Mouse (Mus musculus) yolk sac, embryonic 10.5 days (tissue): ENCODE measurements at regions not wholly inside any gene's neighbourhood (a gene's known extent, or its start where the extent isn't known, plus 50 kb on each side); places are given as distances from the start of the nearest gene placed in this dataset.

Experiments
- DNase-seq: peaks from one replicate; pipeline ENCODE4 v3.0.0-alpha.2; 2017; ENCODE audit warnings: low spot score

DNA sequence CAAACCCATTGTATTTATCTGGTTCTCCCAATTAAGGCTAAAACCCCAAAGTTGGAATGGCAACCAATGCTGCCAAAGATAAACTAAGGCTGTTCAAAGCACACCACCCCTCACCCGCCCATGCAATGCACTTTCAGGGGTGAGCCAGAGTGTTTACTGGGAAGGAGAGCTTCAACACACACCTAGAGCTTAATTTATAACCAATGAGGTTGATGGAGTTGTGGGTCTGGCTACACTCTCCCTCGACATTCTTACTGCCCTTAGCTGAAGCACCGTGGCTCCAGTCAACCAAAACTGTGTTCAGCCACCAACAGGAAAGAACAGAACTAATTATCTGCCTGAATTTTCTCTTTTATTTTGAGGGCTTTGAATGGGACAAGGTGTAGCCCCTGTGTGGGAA, 192.8 kb downstream of the Lmo4 start:
- no peak for DNase-seq

DNA sequence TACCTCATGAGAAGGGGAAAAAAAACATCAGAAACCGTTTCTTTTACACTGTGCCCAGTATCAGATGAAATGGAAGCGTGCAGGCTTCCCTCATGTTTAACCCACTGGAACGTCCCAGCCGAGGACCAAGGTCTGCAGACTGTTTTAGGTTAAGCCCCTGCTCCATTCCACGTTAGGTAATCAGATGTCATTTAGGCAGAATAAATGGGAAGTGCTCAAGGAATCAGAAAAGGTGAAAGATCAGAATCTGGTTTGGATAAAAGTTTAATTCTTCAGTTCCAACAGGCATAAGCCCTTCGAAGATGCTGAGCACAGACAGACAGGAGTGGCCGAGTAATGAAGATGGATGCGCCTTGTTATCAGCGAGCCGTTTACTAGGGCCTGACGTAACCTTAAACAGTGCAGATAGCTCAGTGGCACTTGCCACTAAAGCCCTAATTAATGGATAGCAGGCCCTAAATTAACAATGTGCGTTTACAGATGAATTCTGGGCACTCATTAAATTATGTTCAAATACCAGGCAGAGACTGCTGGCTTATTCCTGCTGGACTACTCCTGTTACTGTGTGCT, 193.5 kb downstream of the Lmo4 start:
- peak; percentile 16 for DNase-seq

DNA sequence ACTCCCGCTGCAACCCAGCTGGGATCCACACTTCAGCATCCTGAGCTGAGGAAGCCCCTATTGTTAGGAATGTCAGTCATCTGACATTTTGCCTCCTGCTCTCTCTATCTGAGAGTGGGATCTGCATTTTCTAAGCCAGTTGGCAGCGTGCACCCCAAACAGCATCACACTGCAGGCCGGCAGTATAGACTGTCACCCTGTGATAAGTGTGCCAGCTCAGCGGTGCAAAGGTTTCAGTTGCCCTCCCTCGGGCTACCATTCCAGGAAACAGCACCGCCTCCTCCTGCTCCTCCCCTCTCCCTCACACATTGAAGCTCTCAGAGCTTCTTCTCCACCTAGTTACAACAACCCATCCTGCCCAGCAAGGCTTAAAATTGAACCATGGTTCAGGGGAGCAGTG, 194.5 kb downstream of the Lmo4 start:
- no peak for DNase-seq

DNA sequence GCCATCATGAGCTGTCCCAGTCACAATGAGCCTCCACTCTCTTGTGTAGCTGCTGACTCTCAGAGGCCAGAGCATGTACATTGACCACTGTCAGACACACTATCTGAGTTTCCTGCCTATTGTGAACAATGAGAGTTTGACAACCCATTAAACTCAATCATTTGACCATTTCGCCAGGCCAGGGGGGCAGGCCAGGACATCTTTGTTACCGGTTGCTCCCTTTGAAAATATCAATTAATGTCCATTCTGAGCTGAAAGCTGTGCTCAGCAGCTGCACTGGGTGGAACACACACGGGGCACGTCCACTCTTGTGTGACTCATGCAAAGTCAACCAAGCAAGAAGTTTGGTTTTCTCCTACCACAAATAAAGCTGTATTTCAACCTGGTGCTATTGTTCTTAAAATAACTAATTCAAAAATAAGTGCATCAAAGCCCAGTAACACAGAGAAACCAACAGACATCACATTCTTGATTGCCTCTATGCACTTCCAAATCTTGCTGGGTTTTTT, 197.9 kb downstream of the Lmo4 start:
- no peak for DNase-seq

DNA sequence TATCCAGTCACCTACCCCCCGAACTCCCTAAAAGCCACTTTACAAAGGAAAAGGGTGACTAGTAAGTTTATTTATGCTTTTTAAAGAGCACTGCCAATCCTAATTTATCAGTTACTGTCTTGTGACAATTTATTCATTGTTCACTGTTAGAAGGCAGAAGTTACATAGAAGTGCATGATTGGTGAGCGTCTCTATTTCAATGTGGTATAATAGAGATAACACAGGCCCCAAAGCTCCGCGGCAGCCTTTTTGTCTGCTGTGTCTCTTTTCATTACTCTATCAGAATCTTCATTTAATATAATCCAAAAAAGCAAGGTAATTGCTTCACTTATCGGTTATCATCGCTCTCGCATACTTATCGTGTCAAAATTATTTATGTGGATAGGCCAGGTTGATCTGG, 207.1 kb downstream of the Lmo4 start:
- no peak for DNase-seq

DNA sequence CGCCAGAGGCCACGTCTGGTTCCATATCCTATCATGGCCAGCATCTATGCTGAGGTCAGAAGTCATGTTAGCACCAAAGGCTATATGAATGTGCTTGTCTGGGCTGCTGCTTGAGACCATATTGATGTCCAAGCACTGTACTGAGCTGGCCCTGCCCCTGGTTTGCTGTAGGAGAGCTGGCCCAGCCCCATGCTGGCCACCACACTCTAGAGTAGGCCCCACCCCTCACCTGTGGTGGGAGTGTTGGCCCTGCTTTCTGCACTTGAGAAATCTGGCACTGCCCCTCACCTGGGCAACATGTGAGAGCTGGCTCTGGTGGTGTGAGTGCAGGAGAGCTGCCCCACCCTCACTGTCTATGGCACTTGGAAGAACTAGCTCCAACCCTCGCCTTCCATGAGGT, 210.0 kb downstream of the Lmo4 start:
- DNase-seq: no peak

DNA sequence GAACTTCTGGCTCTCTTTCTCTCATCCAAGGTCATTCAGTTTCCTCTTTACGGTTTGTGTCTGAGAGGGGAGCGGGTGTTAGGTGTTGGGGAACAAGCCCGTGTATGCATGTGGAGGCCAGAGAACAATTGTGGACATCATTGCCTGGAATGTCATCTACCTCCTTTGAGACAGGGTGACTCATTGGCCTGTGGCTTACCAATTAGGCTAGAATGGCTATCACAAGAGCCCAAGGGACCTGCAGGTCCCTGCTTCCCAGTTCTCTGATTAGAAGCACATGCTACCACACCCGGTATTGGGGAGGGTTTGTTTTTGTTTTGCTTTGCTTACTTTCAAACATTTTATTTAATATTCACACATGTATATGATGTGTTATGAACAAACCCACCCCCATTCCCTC, 216.0 kb downstream of the Lmo4 start:
- DNase-seq: no peak

DNA sequence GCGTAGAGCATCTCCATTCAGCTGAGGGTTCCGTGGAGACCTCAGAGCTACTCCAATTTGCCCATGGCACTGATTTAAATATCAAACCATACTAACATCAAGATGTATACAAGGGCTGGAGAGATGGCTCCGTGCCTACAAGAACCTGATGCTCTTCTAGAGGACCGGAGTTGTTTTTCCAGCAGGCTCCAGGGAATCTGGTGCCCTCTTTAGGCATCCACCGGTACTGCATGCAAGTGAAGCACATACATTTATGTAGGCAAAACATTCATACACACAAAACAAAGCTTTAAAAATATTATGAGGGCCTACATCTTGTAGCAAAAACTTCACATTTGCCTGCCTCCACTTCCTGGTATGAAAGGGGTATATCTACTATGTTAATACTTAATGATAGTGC, 217.0 kb downstream of the Lmo4 start:
- no peak for DNase-seq

DNA sequence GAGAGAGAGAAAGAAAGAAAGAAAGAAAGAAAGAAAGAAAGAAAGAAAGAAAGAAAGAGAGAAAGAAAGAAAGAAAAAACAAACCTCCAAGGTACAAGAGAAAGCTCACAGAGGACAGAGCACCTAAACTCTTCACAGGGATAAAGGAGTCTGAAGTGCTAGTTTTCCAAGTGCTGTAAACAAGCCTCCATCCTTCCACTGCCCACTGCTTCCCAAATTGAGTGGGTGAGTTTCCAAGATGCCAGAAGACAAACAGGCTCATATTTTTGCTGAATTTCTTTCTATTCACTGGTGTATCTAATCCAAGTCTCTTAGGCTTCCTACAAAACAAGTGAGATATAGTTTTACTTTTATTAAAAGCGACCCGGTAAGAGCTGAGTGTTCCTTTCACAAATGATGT, 218.2 kb downstream of the Lmo4 start:
- DNase-seq: no peak

DNA sequence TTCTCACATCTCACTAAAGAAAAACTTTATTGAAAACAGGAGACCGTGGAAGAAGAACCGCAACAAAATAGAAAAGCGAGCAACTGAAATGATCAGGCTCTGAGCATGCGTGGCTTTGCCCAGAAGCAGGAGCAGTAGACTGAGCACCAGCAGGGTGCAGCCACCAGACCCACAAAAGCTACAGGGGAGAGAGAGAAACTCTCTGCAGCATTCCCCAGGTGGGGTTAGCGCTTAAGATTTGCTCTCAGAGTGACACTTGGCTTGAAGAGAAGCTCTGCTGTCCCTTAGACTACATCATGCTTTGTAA, 218.9 kb downstream of the Lmo4 start:
- no peak for DNase-seq

DNA sequence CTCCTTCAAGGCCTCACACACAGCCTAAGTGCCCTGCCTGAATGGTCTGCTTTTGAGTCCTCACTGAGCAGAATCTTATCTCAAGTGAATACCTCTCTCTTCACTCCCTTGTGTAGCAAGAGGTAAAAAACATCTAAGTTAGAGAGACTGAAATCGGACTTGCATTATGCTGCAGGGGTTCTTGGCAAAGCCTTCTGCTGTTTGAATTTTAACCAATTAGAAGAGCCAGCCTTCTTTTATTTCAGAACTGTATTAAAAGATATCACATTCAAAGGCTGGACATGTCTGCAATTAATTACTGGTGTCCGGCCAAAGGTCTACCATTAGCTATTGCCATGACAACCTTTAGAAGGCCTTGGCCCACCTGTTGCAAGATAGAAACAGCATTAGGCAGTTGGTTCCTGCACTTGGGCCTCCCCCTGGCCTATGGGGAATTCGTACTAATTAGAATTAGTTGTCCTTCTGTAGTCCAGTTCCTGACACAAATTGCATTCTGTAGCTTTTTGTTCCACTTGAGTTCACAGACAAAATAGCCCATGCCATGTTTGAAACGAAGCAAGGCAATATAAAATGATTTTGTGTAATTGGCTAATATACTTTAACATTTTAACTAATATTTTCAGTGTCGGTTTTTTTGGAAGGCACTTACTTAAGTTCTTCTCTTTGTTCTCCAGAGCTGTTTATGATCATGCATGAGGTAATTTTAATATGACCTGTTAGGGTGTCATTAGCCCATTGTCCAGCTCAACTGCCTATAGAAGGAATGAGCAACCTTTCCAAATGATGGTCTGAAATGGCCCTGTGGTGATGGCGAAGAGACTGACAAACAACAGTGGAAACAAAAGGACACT, 219.4 kb downstream of the Lmo4 start:
- no peak for DNase-seq

DNA sequence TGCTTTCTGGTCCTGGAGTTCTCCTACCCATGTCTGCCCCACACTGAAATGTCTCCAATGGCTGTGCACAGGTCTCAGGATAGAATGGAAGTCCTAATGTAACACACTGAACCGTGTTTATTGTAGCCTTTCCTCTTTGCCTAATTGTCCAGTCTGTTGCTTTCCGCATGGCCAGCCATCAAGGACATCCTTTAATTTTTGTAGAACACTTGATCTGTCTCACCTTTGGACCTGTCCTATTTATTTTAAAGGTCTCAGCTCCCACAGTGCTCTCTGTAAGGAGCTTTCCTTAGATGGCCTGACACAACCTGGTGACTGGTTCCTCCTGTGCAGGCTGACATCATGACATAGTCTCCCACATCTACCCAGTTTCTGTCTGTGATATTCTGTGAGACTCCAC, 226.3 kb downstream of the Lmo4 start:
- DNase-seq: no peak

DNA sequence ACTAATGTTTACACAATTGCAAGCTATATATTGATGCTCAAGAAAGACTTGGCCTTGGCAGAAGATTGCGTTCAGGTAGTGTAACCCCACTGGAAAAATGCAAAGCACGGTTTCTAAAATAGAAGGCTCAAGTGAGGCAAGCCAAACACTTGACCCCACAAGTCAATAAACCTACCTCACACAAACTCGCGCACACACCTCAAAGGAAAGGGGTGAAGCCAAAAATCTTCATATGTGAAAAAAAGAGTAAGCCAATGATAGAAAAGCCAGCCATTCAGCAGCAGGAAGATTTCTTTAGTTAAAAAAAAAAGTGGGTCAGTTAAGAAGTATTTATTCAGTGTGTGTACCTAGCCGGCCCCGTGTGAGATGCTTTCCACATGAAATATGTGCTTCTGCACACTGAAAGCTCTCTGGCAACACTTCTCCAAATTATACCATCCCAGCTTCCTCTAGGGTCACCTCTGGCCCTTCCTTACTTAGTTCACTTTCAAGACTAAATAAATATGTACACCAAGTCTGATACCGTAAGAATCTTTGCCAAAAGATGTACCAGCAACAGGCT, 227.1 kb downstream of the Lmo4 start:
- DNase-seq: no peak

DNA sequence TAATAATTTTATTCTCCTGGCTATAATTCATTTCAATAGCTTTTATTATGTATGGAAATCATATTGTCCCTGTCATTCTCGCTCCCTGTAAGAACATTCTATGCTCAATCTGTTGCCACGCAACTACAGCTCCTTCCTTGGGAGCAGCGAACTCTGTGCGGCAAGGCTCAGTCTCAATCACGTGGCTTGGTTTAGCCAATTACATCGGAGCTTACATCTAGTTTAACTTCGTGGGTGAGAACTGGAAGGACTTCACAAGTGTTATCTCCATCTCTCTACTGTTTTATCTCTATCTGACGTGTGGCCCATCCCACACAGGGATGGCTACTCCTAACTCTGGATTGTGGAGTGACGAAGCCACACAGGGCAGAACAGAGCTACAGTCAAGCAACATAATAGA, 231.4 kb downstream of the Lmo4 start:
- no peak for DNase-seq

DNA sequence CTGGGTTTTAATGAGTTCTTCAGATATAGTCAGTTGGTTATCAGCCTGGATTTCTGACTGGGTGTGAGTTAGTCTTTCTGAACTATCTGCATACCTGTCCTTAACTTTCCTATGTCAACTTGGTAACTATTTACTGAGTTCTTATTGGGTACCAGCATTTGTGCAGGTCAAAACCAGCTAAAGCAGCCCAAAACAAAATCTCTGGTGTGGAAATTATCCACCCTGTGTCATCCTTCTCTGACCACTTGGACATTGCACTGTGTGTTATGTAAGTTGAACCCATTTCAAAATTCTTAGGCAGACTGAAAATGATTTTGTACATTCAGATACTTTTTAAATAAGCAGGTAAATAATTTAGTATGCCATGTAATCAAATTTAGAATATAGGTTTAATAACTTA, 232.7 kb downstream of the Lmo4 start:
- no peak for DNase-seq

DNA sequence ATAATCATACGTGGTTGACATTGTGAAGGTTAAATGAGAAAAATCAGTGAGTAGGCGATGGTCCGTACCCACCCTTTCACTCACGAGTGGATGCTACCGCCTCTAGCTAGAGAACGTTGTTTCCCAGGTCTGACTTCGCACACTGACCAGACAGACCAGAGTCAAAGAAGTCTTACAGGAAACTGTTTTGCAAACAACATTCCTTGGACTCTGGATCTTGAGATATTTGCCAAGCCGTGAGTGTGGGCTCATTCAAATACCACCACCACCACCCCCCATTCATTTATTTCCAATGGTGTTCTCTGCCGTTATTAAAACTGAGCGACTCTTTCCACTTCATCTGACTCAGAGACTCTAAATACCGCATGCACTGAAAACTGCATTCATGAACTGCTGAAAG, 234.2 kb downstream of the Lmo4 start:
- no peak for DNase-seq

DNA sequence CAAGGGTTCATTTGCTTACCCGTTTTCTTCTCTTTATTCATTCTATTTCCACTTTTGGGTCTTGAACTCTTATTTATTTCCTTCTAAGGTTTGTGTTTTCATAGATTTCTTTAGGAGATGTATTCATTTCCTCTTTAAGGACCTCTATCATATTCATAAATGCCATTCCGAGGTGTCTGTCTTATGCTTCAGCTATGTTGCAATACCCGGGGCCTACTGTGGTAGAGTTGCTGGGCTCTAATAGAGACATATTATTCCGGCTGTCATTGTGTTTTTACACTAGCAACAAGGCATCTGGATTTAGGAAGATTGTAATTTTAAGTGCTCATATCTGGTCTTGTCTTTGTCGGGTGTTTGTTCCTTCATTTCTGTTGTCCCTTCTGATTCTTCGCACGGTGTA, 249.5 kb downstream of the Lmo4 start:
- no peak for DNase-seq

DNA sequence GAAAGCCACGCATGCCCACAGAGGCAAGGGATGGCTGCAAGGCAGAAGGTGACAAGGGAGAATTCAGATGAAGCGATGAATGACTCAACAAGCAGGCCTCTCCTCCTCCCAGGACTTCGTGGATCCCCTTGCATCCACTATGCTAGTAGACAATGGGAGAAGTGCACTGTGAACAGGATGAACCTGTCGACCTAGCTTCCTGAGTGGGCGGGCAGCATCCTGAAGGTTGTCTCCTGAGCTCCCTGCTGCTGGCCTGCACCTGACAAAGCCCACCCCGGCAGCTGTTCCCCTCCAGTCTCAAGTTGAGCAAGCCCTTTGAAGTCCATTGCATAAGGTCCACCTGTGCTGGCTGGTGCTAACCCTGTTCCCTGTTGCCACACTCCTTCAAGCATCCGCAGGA, 250.2 kb downstream of the Lmo4 start:
- DNase-seq: no peak

DNA sequence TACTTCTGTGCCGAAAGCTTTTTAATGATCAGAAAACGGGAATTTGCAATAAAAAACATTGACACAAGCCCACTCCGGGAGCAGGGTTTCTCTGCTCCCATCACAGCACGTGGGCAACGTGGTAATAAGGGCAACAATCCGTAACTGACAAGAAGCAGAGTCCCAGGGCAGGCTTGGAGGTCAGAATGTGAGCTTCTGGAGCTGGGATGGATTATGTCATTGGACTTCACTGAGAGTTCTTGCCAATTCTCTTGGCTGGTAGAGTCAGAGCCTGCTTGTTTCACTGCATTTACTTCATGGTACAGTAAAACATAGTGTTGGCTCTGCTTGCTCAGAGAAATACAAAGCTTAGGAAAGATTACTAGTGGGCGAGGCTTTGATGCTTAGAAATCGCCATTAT, 252.7 kb downstream of the Lmo4 start:
- peak; percentile 21 for DNase-seq

DNA sequence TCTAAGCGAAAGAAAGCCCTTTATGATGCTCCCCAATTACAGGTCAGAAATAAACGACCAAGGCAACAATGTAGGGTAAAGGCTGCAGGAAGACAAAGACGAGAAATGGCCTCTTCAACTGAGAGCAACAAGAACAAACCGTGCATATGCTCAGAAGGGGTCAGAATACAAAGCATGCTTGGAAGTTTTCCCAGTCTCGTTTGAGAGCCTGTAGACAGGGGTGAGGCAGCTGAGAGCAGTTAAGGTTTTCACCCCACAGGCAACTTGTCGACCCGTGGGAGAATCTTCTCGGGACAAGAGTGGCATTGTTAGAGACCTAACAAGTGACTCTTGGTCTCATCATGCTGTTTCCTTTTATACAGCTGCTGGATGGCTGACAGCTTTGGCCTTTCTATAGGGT, 255.4 kb downstream of the Lmo4 start:
- no peak for DNase-seq

DNA sequence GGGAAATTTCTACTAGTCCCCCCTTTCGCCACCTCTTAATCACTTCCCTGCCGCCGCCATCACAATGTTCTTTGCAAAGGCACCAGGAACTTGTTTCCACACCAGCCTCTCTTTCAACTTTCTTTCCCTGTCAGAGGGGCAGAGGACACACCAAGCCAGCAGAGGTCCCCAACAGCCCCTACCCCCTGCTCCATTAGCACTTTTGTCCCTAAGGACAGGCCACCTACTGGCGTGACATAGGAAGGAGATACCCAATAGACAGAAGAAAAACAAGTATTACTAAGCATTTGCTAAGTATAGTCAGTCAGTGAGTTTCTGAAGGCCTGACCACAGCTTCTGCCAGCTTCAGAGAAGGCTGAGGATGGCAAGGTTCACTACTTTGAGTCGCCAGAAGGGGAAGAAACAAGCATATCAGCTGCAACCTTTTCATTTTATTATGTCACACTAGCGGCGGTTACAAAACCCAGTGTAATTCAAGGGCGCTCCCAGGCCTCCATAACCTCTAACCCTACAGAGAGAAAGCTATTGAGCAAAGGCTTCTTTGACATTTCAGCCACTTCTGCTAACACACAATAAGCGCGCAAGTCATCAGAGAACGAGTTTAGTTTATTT, 255.9 kb downstream of the Lmo4 start:
- no peak for DNase-seq

DNA sequence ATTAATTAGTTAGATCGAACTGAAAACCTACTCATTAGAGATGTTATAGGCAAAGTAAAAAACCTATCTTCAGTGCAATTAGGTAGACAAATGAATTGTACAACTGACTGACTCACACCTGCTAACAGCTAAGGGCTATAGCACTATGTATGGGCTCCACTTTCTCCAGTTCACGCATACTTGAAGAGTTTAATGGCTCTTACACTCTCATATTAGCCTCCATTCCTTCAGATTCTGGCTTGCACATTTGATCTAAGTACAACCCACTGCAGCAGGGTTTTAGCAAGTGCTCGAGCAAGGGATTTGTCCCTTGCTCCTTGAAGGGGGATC, 257.1 kb downstream of the Lmo4 start:
- no peak for DNase-seq
